Mouse (Mus musculus): Measurements from ENCODE around the gene Prr5l.

Prr5l gene

GRCm38 (mm10) chr2:101699284-101699683 lies 183.5 kb downstream of the Prr5l start:
- no peak for TF ChIP-seq GATA4 (IDR thresholded peaks at IDR 0.05; ENCODE audit: insufficient replicate concordance, low read length)

DNA sequence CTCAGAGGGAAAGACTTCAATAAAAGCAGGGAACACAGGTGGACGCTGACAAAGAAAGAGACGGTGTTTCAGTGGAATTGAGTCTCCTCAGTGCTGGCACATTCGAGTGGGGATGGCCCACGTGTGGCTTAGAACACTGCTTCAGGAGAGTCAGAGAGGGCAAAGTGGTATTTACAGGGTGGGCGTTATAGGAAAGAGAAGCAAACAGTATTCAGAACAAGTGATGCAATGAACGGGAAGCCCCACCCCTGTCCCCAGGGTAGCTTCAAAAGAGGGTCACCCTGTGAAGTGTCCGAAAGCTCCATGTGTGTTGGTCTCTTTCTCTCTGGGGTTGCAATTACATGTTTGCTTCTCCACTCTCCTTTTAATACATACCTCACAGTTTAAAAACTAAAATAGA lies 187.2 kb downstream of the Prr5l start:
- TF ChIP-seq GATA4 (IDR thresholded peaks at IDR 0.05; ENCODE audit: insufficient replicate concordance, low read length), result no peak

DNA sequence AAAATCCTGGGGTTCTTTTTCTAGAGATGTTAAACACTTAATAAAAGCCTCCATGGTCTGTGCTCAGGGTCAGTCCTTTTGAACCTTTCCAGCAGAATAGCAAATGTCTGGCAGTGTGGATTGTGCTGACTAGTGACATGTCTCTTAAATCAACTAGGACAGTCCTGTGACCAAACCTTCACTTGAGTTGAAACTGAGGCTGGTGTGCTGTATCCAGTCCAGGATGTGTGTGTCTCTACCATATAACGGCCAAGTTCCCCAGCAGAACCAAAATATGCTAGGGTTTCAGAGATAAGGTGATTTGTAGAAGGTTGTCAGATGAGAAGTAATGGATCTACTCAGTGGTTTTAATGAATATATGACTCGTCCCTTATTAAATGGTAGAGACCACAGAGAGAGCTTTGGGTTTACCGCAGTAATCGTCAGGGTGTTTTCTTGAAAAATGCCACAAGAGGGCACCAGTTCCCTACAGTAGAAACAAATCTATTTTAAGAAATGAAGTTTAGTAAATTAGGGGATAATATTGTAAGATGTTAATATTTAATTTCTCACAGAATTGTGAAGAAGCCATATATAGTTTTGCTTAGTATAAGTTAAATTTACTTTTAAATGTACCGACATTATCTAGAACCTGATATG lies 189.1 kb downstream of the Prr5l start:
- no peak for TF ChIP-seq GATA4 (IDR thresholded peaks at IDR 0.05; ENCODE audit: insufficient replicate concordance, low read length)

- TF ChIP-seq GATA4 (IDR thresholded peaks at IDR 0.05; ENCODE audit: insufficient replicate concordance, low read length), result peak; percentile 56; the same call in 1 of the 2 replicates
Measured at GRCm38 (mm10) chr2:101693043-101693442, 189.8 kb downstream of the Prr5l start.

- TF ChIP-seq GATA4 (IDR thresholded peaks at IDR 0.05; ENCODE audit: insufficient replicate concordance, low read length), result no peak
Measured at GRCm38 (mm10) chr2:101690252-101690827, 192.5 kb downstream of the Prr5l start.

GRCm38 (mm10) chr2:101688011-101688410 lies 194.8 kb downstream of the Prr5l start:
- no peak for TF ChIP-seq GATA4 (IDR thresholded peaks at IDR 0.05; ENCODE audit: insufficient replicate concordance, low read length)

DNA sequence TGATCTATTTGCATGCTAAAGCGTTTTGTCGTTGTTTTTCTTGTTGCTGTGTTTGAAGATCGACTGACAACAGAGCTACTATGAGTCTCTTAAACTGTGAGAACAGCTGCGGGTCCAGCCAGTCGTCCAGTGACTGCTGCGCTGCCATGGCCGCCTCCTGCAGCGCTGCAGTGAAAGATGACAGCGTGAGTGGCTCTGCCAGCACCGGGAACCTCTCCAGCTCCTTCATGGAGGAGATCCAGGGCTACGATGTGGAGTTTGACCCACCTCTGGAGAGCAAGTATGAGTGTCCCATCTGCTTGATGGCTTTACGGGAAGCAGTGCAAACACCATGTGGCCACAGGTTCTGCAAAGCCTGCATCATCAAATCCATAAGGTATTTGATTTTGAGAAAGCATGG lies 198.4 kb downstream of the Prr5l start:
- TF ChIP-seq GATA4 (IDR thresholded peaks at IDR 0.05; ENCODE audit: insufficient replicate concordance, low read length), result no peak

DNA sequence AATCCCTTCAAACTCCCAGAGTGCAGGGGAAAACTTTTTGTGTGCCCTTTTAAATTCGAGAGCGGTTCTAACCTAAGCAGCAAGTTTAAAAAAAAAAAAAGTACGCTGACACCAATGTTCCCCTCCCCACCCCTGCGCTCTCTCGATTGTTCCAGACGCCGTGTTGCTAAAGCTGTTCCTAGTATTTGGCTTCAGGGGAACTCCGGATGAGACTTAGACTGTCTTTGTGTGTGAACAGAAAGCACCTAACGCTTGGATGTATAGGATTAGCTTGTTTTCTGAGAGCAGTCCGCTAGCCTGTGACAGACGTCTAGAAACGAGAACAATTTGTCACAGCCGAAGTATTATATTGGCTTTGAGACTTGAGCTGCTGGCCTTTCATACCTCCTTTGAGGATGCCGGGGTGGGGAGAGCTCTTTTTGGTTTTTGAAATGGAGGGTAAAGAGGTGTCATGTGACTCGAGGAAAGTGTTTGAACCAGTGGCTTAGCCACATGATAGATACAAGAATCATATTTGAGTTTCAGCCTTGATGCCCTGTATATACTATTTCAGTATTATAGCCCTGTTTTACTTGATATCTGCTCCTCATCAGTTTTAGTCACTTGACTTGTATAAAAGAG lies 203.6 kb downstream of the Prr5l start:
- no peak for TF ChIP-seq GATA4 (IDR thresholded peaks at IDR 0.05; ENCODE audit: insufficient replicate concordance, low read length)

GRCm38 (mm10) chr2:101678236-101679021 lies 204.4 kb downstream of the Prr5l start, which contains the start of gene Traf6:
Traf6 (plus strand) TSS chr2:101678429.
- TF ChIP-seq GATA4 (IDR thresholded peaks at IDR 0.05; ENCODE audit: insufficient replicate concordance, low read length), result no peak

GRCm38 (mm10) chr2:101673547-101673946 lies 209.3 kb downstream of the Prr5l start:
- TF ChIP-seq GATA4 (IDR thresholded peaks at IDR 0.05; ENCODE audit: insufficient replicate concordance, low read length), result no peak

DNA sequence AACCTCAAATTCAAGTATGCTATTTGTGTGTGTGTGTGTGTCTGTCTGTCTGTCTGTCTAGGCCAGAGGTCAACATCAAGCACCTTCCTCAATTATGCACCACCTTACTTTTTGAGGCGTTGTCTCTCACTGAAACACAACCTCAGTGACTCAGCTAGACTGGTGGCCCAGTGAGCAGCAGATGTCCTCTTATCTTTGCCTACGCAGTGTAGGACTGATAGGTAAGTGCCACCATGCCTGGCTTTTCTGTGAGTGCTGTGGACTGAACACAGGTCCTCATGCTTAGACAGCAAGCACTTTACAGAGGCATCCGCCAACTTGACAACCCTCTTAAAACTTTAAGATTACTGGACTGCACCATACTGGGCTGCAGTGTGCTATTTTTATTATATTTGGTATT lies 214.1 kb downstream of the Prr5l start:
- TF ChIP-seq GATA4 (IDR thresholded peaks at IDR 0.05; ENCODE audit: insufficient replicate concordance, low read length), result no peak

GRCm38 (mm10) chr2:101665703-101666092 lies 217.1 kb downstream of the Prr5l start:
- TF ChIP-seq GATA4 (IDR thresholded peaks at IDR 0.05; ENCODE audit: insufficient replicate concordance, low read length), result no peak

DNA sequence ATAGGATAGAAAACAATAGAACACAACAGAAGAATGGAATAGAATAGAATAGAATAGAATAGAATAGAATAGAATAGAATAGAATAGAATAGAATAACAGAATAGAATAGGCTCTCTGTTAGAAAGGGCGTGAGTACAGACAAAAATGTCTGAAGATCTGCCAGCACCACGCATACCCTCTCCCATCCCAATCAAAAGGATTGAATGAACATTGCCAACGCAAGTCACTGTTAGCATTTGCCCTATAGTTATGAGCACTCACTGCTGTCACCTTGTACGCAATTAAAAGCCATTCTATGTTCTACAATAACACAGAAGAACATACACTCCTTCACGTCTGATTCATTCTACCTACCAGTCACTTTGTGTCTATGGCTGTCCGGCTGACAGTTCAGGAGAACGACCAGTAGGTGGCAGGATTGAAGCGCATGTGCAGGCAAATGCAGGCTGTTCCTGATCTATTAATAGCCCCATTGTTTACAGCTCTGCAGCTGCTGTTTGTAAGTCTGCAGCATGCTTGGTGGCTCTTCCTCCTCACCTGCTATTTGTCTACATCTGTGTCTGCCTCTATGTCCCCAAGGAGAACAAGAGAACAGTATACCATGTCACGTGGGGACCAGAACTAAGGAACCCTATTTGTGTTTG lies 217.6 kb downstream of the Prr5l start:
- TF ChIP-seq GATA4 (IDR thresholded peaks at IDR 0.05; ENCODE audit: insufficient replicate concordance, low read length), result no peak

Data from liver, adult (tissue).